Mouse (Mus musculus): ENCODE data around the gene Tbx10.

GRCm38 (mm10) chr19:4037788-4038232 lies 45.3 kb downstream of the Tbx10 start, which contains the start of gene Gstp1:
- TF ChIP-seq POLR2A (IDR thresholded peaks at IDR 0.05; ENCODE audit: low read depth, low read length) (peak; percentile 93), CTCF (IDR thresholded peaks at IDR 0.05; ENCODE audit: extremely low read depth, insufficient read length, insufficient replicate concordance, low read depth, low read length) (peak; percentile 48; the same call in 1 of the 2 replicates)

All from small intestine, adult 2 months (tissue).